Mouse (Mus musculus) C2C12 (cell line): ENCODE results near the gene Gm47791. TPM values are rescaled to one million over a fixed set of nuclear protein-coding genes. Genes with fewer than 3 reads are reported as not detected.

Source experiments
- H3K27me3 ChIP-seq: one replicate; pipeline ENCODE4 v1.6.1; 2011; ENCODE audit not compliant: control insufficient read depth, insufficient read depth, insufficient read length
- H3K36me3 ChIP-seq: one replicate; pipeline ENCODE4 v1.6.1; 2011; ENCODE audit not compliant: control insufficient read depth, insufficient read depth
- H3K4me3 ChIP-seq: one replicate; pipeline ENCODE4 v1.5.1; 2011; ENCODE audit warnings: mild to moderate bottlenecking, control low read depth; ENCODE audit not compliant: poor library complexity, insufficient read depth, severe bottlenecking
- H3K79me2 ChIP-seq: one replicate; pipeline ENCODE4 v1.6.1; 2011; ENCODE audit not compliant: control insufficient read depth, insufficient read depth
- H3K79me3 ChIP-seq: one replicate; pipeline ENCODE4 v1.6.1; 2011; ENCODE audit warnings: low read depth, control low read depth
- H3ac ChIP-seq: one replicate; pipeline ENCODE3; 2011; ENCODE audit warnings: low read depth; ENCODE audit not compliant: control insufficient read depth, insufficient read length
- CEBPB ChIP-seq: IDR thresholded peaks from one replicate; pipeline ENCODE4 v1.6.1; 2011; ENCODE audit warnings: low read depth, mild to moderate bottlenecking, control low read depth, moderate library complexity
- CTCF ChIP-seq: IDR thresholded peaks from one replicate; pipeline ENCODE4 v1.5.1; 2011; ENCODE audit not compliant: control insufficient read depth, insufficient read depth, insufficient read length
- FOSL1 ChIP-seq: IDR thresholded peaks from one replicate; pipeline ENCODE4 v1.8.0; 2011; ENCODE audit warnings: mild to moderate bottlenecking, low read length; ENCODE audit not compliant: poor library complexity, insufficient read depth, severe bottlenecking
- MAX ChIP-seq: IDR thresholded peaks from one replicate; pipeline ENCODE4 v1.6.1; 2011; ENCODE audit warnings: mild to moderate bottlenecking, control low read depth
- MYOD1 ChIP-seq: IDR thresholded peaks from one replicate; pipeline ENCODE4 v1.6.1; 2011; ENCODE audit warnings: low read depth; ENCODE audit not compliant: control insufficient read depth, insufficient read length
- MYOG ChIP-seq: IDR thresholded peaks from one replicate; pipeline ENCODE4 v1.6.1; 2011; ENCODE audit not compliant: control insufficient read depth, insufficient read length; ENCODE audit errors: extremely low read depth
- USF1 ChIP-seq: IDR thresholded peaks from one replicate; pipeline ENCODE4 v1.6.1; 2011; ENCODE audit warnings: low read depth, mild to moderate bottlenecking, control low read depth, moderate library complexity
- polyA plus RNA-seq: library from polyadenylated mRNA; unstranded; fragments of >200 nt; fragmentation: generic; extraction: Trizol; gene quantifications from one replicate; pipeline ENCODE4 v1.2.1, GENCODE M21; 2012; ENCODE audit warnings: missing spikeins

Gene Gm47791
- polyA plus RNA-seq, 1 experiment = not detected

DNA sequence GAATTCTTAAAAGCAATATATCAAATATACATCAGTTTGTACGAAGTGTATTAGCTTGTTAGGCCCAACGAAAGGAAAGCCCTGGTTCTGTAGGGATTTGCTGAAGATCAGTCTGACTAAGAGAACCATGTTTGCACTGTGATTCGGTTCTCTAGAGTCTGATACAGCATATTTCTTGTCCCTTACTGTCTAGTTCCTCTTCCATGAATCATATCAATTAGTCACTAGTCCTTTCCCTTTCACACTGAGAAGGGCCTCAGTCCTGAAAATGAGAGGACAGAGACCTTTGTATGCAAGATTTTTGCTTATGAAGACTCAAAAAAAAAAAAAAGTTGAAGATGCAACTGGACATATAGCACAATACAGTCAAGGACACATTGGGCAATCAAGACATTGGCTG lies 22.1 kb upstream of the Gm47791 start:
- no peak overlapping the region for H3ac ChIP-seq
- no peaks in the 10 kb centered on the region for H3K79me2 ChIP-seq
- no peaks in the 10 kb centered on the region for H3K79me3 ChIP-seq
- no peaks in the 10 kb centered on the region for H3K36me3 ChIP-seq
- TF ChIP-seq USF1 = no peak
- no peak for TF ChIP-seq FOSL1
- TF ChIP-seq MAX = no peak
- TF ChIP-seq MYOG = no peak
- TF ChIP-seq CEBPB = peak; percentile 5
- no peak for TF ChIP-seq MYOD1
- no peak for TF ChIP-seq CTCF
- H3K4me3 ChIP-seq = no peak overlapping the region
- H3K27me3 ChIP-seq = no peaks in the 10 kb centered on the region

DNA sequence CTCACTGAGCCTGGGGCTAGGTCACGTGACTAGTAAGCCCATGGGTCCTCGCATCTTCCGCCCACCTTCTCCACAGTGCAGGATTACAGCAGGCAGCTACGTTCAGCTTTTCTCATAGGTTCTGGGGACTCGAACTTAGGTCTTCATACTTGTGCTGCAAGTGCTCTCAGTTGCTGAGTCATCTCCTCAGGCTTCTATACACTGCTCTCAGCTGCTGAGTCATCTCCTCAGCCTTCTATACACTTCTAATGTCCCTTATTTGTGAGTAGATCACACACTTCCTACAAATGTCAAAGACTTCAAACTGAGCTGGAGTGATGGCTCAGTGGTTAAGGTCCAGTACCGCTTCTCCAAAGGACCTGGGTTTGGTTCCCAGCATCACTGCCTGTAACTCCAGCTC lies 21.2 kb upstream of the Gm47791 start:
- no peak overlapping the region for H3ac ChIP-seq
- no peaks in the 10 kb centered on the region for H3K79me3 ChIP-seq
- no peaks in the 10 kb centered on the region for H3K79me2 ChIP-seq
- H3K27me3 ChIP-seq = no peaks in the 10 kb centered on the region
- H3K36me3 ChIP-seq = no peaks in the 10 kb centered on the region
- no peak for TF ChIP-seq MAX
- no peak for TF ChIP-seq MYOD1
- TF ChIP-seq MYOG = no peak
- no peak for TF ChIP-seq FOSL1
- TF ChIP-seq CTCF = no peak
- TF ChIP-seq CEBPB = no peak
- TF ChIP-seq USF1 = no peak
- H3K4me3 ChIP-seq = no peak overlapping the region

DNA sequence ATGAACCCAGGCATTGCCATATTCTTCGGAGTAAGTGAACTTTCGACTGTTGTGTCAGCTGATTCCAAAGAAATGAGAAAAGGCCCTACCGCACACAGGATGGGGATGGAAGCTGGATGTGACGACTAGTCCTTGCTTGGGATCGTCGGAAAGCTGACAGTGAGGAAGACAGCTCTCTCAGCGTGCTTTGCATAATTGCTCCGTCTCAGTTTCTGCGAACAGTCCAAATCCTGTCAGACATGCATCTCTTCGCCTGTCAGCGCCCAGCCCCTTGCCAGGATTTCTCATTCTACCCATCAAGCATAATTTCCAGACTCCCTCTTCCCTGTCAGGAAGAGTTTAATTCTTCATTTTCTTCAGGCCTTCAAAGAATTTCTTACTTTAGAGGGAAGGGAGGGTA lies 20.1 kb upstream of the Gm47791 start:
- no peak for TF ChIP-seq MAX
- no peak for TF ChIP-seq FOSL1
- TF ChIP-seq MYOD1 = no peak
- no peak for TF ChIP-seq MYOG
- no peak for TF ChIP-seq CEBPB
- no peak for TF ChIP-seq USF1
- TF ChIP-seq CTCF = no peak
- Histone ChIP-seq H3K79me2 (no peaks in the 10 kb centered on the region), H3K27me3 (no peaks in the 10 kb centered on the region)

DNA sequence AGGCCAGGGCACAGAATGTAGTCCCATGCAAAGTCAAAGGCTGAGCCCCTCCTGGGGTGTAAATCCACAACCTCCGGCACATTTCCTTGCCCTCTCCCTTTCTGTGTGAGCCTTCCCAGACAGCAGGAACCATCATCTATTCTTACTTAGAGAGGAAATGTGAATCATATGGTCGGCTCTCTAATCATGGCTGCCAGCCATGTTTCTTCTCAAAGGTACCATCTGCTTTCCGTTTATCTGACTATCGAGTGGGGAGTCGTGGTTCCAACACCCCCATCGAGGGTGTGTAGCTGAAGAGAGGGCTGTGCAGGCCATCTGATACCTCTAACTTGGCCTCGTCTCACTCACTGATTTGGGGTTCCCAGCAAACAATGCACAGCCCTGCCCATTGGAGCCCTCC lies 17.0 kb upstream of the Gm47791 start:
- Histone ChIP-seq H3K4me3 (no peak overlapping the region), H3K79me2 (no peaks in the 10 kb centered on the region), H3K79me3 (no peaks in the 10 kb centered on the region), H3K36me3 (no peaks in the 10 kb centered on the region), H3ac (no peak overlapping the region), H3K27me3 (no peaks in the 10 kb centered on the region)
- TF ChIP-seq FOSL1 (no peak), CEBPB (no peak), CTCF (no peak), USF1 (no peak), MYOD1 (no peak), MAX (no peak), MYOG (no peak)

More for the DNA sequence above, 20.1 kb upstream of the Gm47791 start:
- H3K79me3 ChIP-seq = no peaks in the 10 kb centered on the region
- H3K36me3 ChIP-seq = no peaks in the 10 kb centered on the region
- H3ac ChIP-seq = no peak overlapping the region
- H3K4me3 ChIP-seq = no peak overlapping the region

- no peak overlapping the region for H3K4me3 ChIP-seq
- TF ChIP-seq MYOG (no peak), MYOD1 (no peak), MAX (no peak), CTCF (peak; percentile 49)
- H3K36me3 ChIP-seq = no peaks in the 10 kb centered on the region
- H3K79me3 ChIP-seq = no peaks in the 10 kb centered on the region
- H3K27me3 ChIP-seq = no peaks in the 10 kb centered on the region
- no peaks in the 10 kb centered on the region for H3K79me2 ChIP-seq
- H3ac ChIP-seq = no peak overlapping the region
These were observed 16.4 kb upstream of the Gm47791 start for GRCm38 (mm10) chr1:82787414-82787813.

DNA sequence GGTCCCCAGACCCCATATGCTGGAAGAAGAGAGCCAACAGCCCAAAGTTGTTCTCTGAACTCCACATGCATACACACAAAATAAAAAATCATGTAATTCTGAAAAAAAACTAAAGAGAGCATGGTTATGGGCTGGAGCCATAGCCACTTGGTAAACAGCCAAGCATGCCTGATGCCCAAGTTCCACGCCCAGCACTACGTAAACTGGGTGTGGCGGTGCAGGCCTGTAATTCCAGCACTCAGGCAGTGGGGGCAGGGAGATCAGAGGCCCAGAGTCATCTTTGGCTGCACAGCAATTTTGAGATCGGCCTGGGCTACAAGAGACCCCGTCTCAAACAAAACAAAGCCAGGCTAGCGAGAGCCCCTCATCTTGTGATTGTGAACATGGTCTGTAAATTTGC lies 14.5 kb upstream of the Gm47791 start:
- H3ac ChIP-seq = no peak overlapping the region
- no peak overlapping the region for H3K4me3 ChIP-seq
- no peaks in the 10 kb centered on the region for H3K36me3 ChIP-seq
- no peaks in the 10 kb centered on the region for H3K79me2 ChIP-seq
- no peaks in the 10 kb centered on the region for H3K27me3 ChIP-seq
- H3K79me3 ChIP-seq = no peaks in the 10 kb centered on the region
- TF ChIP-seq MYOD1 (no peak), MYOG (no peak), CEBPB (no peak), MAX (no peak), USF1 (no peak)
